Mouse (Mus musculus): Measurements from ENCODE around the gene Vmn1r83.

Gene Vmn1r83

GRCm38 (mm10) chr7:12329381-12329780, at the start of gene Vmn1r83:
Gene Vmn1r83 (minus strand): TSS chr7:12329481.
- no peak for DNase-seq

DNA sequence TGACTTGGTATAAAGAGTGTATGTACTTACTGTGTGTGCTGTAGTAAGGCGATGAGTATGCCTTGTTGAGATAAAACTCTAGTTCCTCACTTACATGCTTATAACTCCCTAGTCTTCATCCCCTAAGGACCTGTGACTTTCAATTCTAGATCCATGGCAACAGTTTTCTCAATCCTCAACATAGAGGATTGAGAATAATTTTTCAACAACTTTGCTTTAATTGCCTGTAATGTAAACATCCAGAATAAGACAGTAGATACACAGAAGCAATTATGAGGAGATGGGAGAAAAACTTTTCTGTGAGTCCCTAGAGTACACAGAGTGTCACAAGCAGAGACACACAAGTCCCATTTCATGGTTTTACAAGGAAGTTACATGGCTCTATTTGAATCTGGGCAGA, 39.9 kb upstream of the Vmn1r83 start, which contains the start of gene Vmn1r84:
Gene Vmn1r84 (minus strand): TSS at position 101 of the 400 bp plus-strand sequence.
- DNase-seq, result no peak

GRCm38 (mm10) chr7:12300130-12300529, 29.2 kb downstream of the Vmn1r83 start, which contains the start of gene Vmn1r82:
Gene Vmn1r82 (plus strand): TSS chr7:12300430.
- no peak for DNase-seq
